10 mouse cellular contexts compared by ENCODE assay signal in genomic region chr9:51881386-51881785, GRCm38 (mm10).
DNase-seq lines count a peak whose midpoint lies in the region; ATAC-seq lines count a peak whose summit lies in the region.
"Had no signal": no experiment of that assay in that cellular context is flagged by ENCODE, and none has a peak within 500 bp of the region (broad histone marks: within the 10 kb centered on the region; RNA-seq: fewer than 3 reads in every experiment).

No protein-coding gene starts in this region.

- H3K27ac ChIP-seq in heart, embryonic 12.5 days (ENCODE audit: poor library complexity, severe bottlenecking) = no peak overlapping the region
- no peak overlapping the region for H3K27ac ChIP-seq in forebrain, embryonic 15.5 days (replicated peaks)
- H3K27ac ChIP-seq in forebrain, embryonic 16.5 days (ENCODE audit: low read length) = no peak overlapping the region
- H3K27ac ChIP-seq: heart, embryonic 13.5 days had no signal

- H3K4me2 ChIP-seq in heart, embryonic 12.5 days = no peak overlapping the region
- no peak overlapping the region for H3K4me2 ChIP-seq in forebrain, embryonic 15.5 days (replicated peaks)
- no peak overlapping the region for H3K4me2 ChIP-seq in forebrain, embryonic 16.5 days (ENCODE audit: low read length)
- H3K4me2 ChIP-seq: heart, embryonic 13.5 days had no signal

- no peak overlapping the region for H3K9ac ChIP-seq in heart, embryonic 12.5 days
- no peak overlapping the region for H3K9ac ChIP-seq in forebrain, embryonic 15.5 days (replicated peaks)
- H3K9ac ChIP-seq in forebrain, embryonic 16.5 days (replicated peaks; ENCODE audit: low read depth, low read length) = no peak overlapping the region
- H3K9ac ChIP-seq: heart, embryonic 13.5 days had no signal

- no peaks in the 10 kb centered on the region for H3K27me3 ChIP-seq in heart, embryonic 12.5 days (replicated peaks)
- no peaks in the 10 kb centered on the region for H3K27me3 ChIP-seq in forebrain, embryonic 15.5 days
- H3K27me3 ChIP-seq in forebrain, embryonic 16.5 days (replicated peaks; ENCODE audit: control insufficient read depth, insufficient read depth, low read length) = no peaks in the 10 kb centered on the region
- H3K27me3 ChIP-seq: heart, embryonic 13.5 days had no signal

- peaks cover 4% of the 10 kb centered on the region for H3K9me3 ChIP-seq in heart, embryonic 12.5 days (replicated peaks)
- no peaks in the 10 kb centered on the region for H3K9me3 ChIP-seq in forebrain, embryonic 15.5 days
- H3K9me3 ChIP-seq in forebrain, embryonic 16.5 days (ENCODE audit: control insufficient read depth, low read length) = no peaks in the 10 kb centered on the region

- DNase-seq in heart, adult 9 months (ENCODE audit: low spot score in 2 of 2) = peak; percentile 3 to 7
- DNase-seq in ovary, postnatal 14 days (ENCODE audit: low spot score) = peak; percentile 18
- DNase-seq in ovary, postnatal 36 days (ENCODE audit: low spot score) = no peak
- DNase-seq in layer of hippocampus, adult 9-11 months = peak; percentile 41
- DNase-seq in skeletal muscle tissue, adult 2 months (ENCODE audit: low read depth, low spot score) = peak; percentile 69
- DNase-seq: B cell, adult 2 months had no signal

- no peak overlapping the region for H3K4me3 ChIP-seq in heart, embryonic 12.5 days
- no peak overlapping the region for H3K4me3 ChIP-seq in forebrain, embryonic 15.5 days
- H3K4me3 ChIP-seq in forebrain, embryonic 16.5 days (replicated peaks; ENCODE audit: low read length) = no peak overlapping the region
- H3K4me3 ChIP-seq: heart, embryonic 13.5 days had no signal

- ATAC-seq in heart, embryonic 12.5 days (ENCODE audit: insufficient number of reproducible peaks, low FRiP score) = no peak
- no peak for ATAC-seq in forebrain, embryonic 15.5 days (replicated peaks)
- no peak for ATAC-seq in forebrain, embryonic 16.5 days

- WGBS in heart, embryonic 12.5 days = 52% methylated on average over 4 of the region's 4 CpGs
- 47% methylated on average over 4 of the region's 4 CpGs for WGBS in forebrain, embryonic 15.5 days
- 57% methylated on average over 4 of the region's 4 CpGs for WGBS in forebrain, embryonic 16.5 days

- H3K36me3 ChIP-seq in heart, embryonic 12.5 days = no peaks in the 10 kb centered on the region
- H3K36me3 ChIP-seq in forebrain, embryonic 15.5 days = no peaks in the 10 kb centered on the region
- no peaks in the 10 kb centered on the region for H3K36me3 ChIP-seq in forebrain, embryonic 16.5 days (ENCODE audit: control insufficient read depth, insufficient read depth)
- H3K36me3 ChIP-seq: heart, embryonic 13.5 days had no signal

- H3K4me1 ChIP-seq in heart, embryonic 12.5 days (replicated peaks) = no peaks in the 10 kb centered on the region
- H3K4me1 ChIP-seq in forebrain, embryonic 15.5 days = no peaks in the 10 kb centered on the region
- H3K4me1 ChIP-seq in forebrain, embryonic 16.5 days (replicated peaks; ENCODE audit: control insufficient read depth, insufficient read depth, low read length) = no peaks in the 10 kb centered on the region
- H3K4me1 ChIP-seq: heart, embryonic 13.5 days had no signal
